Mouse (Mus musculus) kidney, embryonic 15.5 days (tissue): Measurements from ENCODE around the gene Pecam1. TPM values are rescaled to one million over a fixed set of nuclear protein-coding genes. Genes with fewer than 3 reads are reported as not detected.
"Not testable (repeated sequence)": the region's sequence is repeated elsewhere in the genome, so short reads cannot be mapped to it uniquely, and the experiment has no call there.

Experiments used
- ATAC-seq: fragments of 200-750 bp; cut with Nextera tagmentation; replicated peaks from 2 replicates; pipeline ENCODE4 v1.8.0; 2017; ENCODE audit warnings: moderate TSS enrichment; ENCODE audit not compliant: low FRiP score
- H3K27ac ChIP-seq: fragments of 300-500 bp; sonication (generic); 2 replicates; pipeline ENCODE4 v1.5.1; 2015; ENCODE audit warnings: mild to moderate bottlenecking, inconsistent platforms
- H3K27me3 ChIP-seq: fragments of 300-500 bp; sonication (generic); 2 replicates; pipeline ENCODE4 v1.6.1; 2015; ENCODE audit warnings: inconsistent platforms
- H3K36me3 ChIP-seq: fragments of 300-500 bp; sonication (generic); 2 replicates; pipeline ENCODE4 v1.6.1; 2015; ENCODE audit warnings: inconsistent platforms
- H3K4me1 ChIP-seq: fragments of 300-500 bp; sonication (generic); 2 replicates; pipeline ENCODE4 v1.6.1; 2015; ENCODE audit warnings: inconsistent platforms
- H3K4me2 ChIP-seq: fragments of 300-500 bp; sonication (generic); 2 replicates; pipeline ENCODE4 v1.6.1; 2015; ENCODE audit warnings: moderate library complexity, mild to moderate bottlenecking, inconsistent platforms
- H3K4me3 ChIP-seq: fragments of 300-500 bp; sonication (generic); replicated peaks from 2 replicates; pipeline ENCODE4 v1.5.1; 2015; ENCODE audit warnings: mild to moderate bottlenecking, inconsistent platforms
- H3K9ac ChIP-seq: fragments of 300-500 bp; sonication (generic); 2 replicates; pipeline ENCODE4 v1.6.1; 2015; ENCODE audit warnings: mild to moderate bottlenecking, inconsistent platforms
- H3K9me3 ChIP-seq: fragments of 300-500 bp; sonication (generic); replicated peaks from 2 replicates; pipeline ENCODE4 v1.6.1; 2016; ENCODE audit warnings: inconsistent platforms
- WGBS: fragments of 180-500 bp; shearing (Covaris S2); methylation state at CpG from one replicate; pipeline ENCODE4 v1.1.7; 2015; ENCODE audit warnings: mixed read lengths; 5-methylcytosine and 5-hydroxymethylcytosine counted together
- polyA plus RNA-seq: library from polyadenylated mRNA; unstranded; fragments of >200 nt; fragmentation: Nextera tagmentation; extraction: Ambion mirVana; gene quantifications from 2 replicates; pipeline ENCODE4 v1.2.1, GENCODE M21; 2015

Pecam1 gene
- polyA plus RNA-seq, 1 experiment from 2014 or later = 66.5 TPM

GRCm38 (mm10) chr11:106634175-106634574, 116.3 kb downstream of the Pecam1 start:
- WGBS = 93% methylated on average over 3 of the region's 3 CpGs

GRCm38 (mm10) chr11:106633456-106633855, 117.0 kb downstream of the Pecam1 start:
- Histone ChIP-seq H3K27ac (no peak overlapping the region), H3K9ac (no peak overlapping the region), H3K4me1 (peaks cover 9% of the 10 kb centered on the region), H3K36me3 (no peaks in the 10 kb centered on the region), H3K27me3 (no peaks in the 10 kb centered on the region), H3K9me3 (peaks cover 9% of the 10 kb centered on the region), H3K4me2 (no peak overlapping the region), H3K4me3 (no peak overlapping the region)
- no peak for ATAC-seq
- 90% methylated on average over 2 of the region's 2 CpGs for WGBS

More at GRCm38 (mm10) chr11:106634175-106634574, 116.3 kb downstream of the Pecam1 start:
- not testable (repeated sequence) for H3K9me3 ChIP-seq, H3K4me3 ChIP-seq, H3K36me3 ChIP-seq, H3K4me2 ChIP-seq, H3K9ac ChIP-seq, H3K27me3 ChIP-seq, H3K27ac ChIP-seq, ATAC-seq
- peaks cover 17% of the 10 kb centered on the region for H3K4me1 ChIP-seq

- peaks cover 4% of the 10 kb centered on the region; the same call in 1 of the 2 replicates for H3K9me3 ChIP-seq
- H3K27me3 ChIP-seq = no peaks in the 10 kb centered on the region
- H3K4me3 ChIP-seq = no peak overlapping the region
- no peak overlapping the region for H3K4me2 ChIP-seq
- no peak overlapping the region for H3K27ac ChIP-seq
- peak; percentile 43; the same call in 1 of the 2 replicates for ATAC-seq
- WGBS = 20% methylated on average over 6 of the region's 6 CpGs
- no peak overlapping the region for H3K9ac ChIP-seq
- no peaks in the 10 kb centered on the region for H3K36me3 ChIP-seq
- H3K4me1 ChIP-seq = no peaks in the 10 kb centered on the region
Measured at GRCm38 (mm10) chr11:106627692-106628091, 122.7 kb downstream of the Pecam1 start.

- 35% methylated on average over 3 of the region's 3 CpGs for WGBS
- no peak for ATAC-seq
Measured at GRCm38 (mm10) chr11:106625577-106625976, 124.9 kb downstream of the Pecam1 start.

GRCm38 (mm10) chr11:106623629-106624028, 126.8 kb downstream of the Pecam1 start:
- ATAC-seq = no peak
- no peaks in the 10 kb centered on the region for H3K36me3 ChIP-seq
- no peak overlapping the region for H3K4me3 ChIP-seq
- 76% methylated on average over 2 of the region's 2 CpGs for WGBS
- no peaks in the 10 kb centered on the region for H3K9me3 ChIP-seq
- no peaks in the 10 kb centered on the region for H3K4me1 ChIP-seq
- no peak overlapping the region for H3K9ac ChIP-seq
- no peak overlapping the region for H3K4me2 ChIP-seq
- no peak overlapping the region for H3K27ac ChIP-seq
- no peaks in the 10 kb centered on the region for H3K27me3 ChIP-seq

More at GRCm38 (mm10) chr11:106625577-106625976, 124.9 kb downstream of the Pecam1 start:
- Histone ChIP-seq H3K4me1 (no peaks in the 10 kb centered on the region), H3K36me3 (no peaks in the 10 kb centered on the region), H3K27ac (no peak overlapping the region), H3K9me3 (no peaks in the 10 kb centered on the region), H3K4me3 (no peak overlapping the region), H3K27me3 (no peaks in the 10 kb centered on the region), H3K9ac (no peak overlapping the region), H3K4me2 (no peak overlapping the region)

GRCm38 (mm10) chr11:106622056-106622455, 128.4 kb downstream of the Pecam1 start:
- Histone ChIP-seq H3K36me3 (no peaks in the 10 kb centered on the region), H3K4me3 (no peak overlapping the region), H3K27ac (no peak overlapping the region), H3K9me3 (no peaks in the 10 kb centered on the region), H3K9ac (no peak overlapping the region), H3K4me2 (no peak overlapping the region), H3K4me1 (no peaks in the 10 kb centered on the region), H3K27me3 (no peaks in the 10 kb centered on the region)
- ATAC-seq = no peak
- whole genome bisulfite sequencing = 81% methylated on average over 8 of the region's 8 CpGs

GRCm38 (mm10) chr11:106618768-106619167, 131.7 kb downstream of the Pecam1 start:
- not testable (repeated sequence) for ATAC-seq, H3K9me3 ChIP-seq, H3K9ac ChIP-seq, H3K27me3 ChIP-seq, H3K4me1 ChIP-seq, H3K4me3 ChIP-seq, H3K36me3 ChIP-seq, H3K4me2 ChIP-seq, H3K27ac ChIP-seq
- 89% methylated on average over 4 of the region's 4 CpGs for WGBS

GRCm38 (mm10) chr11:106617821-106618580, 132.4 kb downstream of the Pecam1 start:
- no peaks in the 10 kb centered on the region for H3K27me3 ChIP-seq
- H3K9ac ChIP-seq = no peak overlapping the region
- H3K27ac ChIP-seq = no peak overlapping the region
- H3K4me1 ChIP-seq = peaks cover 4% of the 10 kb centered on the region
- 83% methylated on average over 13 of the region's 13 CpGs for WGBS
- H3K36me3 ChIP-seq = no peaks in the 10 kb centered on the region
- no peak overlapping the region for H3K4me2 ChIP-seq
- ATAC-seq = no peak
- no peak overlapping the region for H3K4me3 ChIP-seq
- no peaks in the 10 kb centered on the region for H3K9me3 ChIP-seq

GRCm38 (mm10) chr11:106615561-106615960, 134.9 kb downstream of the Pecam1 start:
- H3K4me3 ChIP-seq = no peak overlapping the region
- ATAC-seq = no peak
- no peak overlapping the region for H3K9ac ChIP-seq
- H3K27me3 ChIP-seq = peaks cover 3% of the 10 kb centered on the region; the same call in 1 of the 2 replicates
- peaks cover 14% of the 10 kb centered on the region for H3K4me1 ChIP-seq
- no peaks in the 10 kb centered on the region for H3K36me3 ChIP-seq
- H3K9me3 ChIP-seq = no peaks in the 10 kb centered on the region
- 79% methylated on average over 4 of the region's 4 CpGs for WGBS
- no peak overlapping the region for H3K4me2 ChIP-seq
- H3K27ac ChIP-seq = no peak overlapping the region

- 49% methylated on average over 4 of the region's 4 CpGs for WGBS
- H3K36me3 ChIP-seq = no peaks in the 10 kb centered on the region
- no peak overlapping the region for H3K4me2 ChIP-seq
- H3K4me3 ChIP-seq = no peak overlapping the region
- no peak for ATAC-seq
- H3K27me3 ChIP-seq = peaks cover 3% of the 10 kb centered on the region; the same call in 1 of the 2 replicates
- H3K9ac ChIP-seq = no peak overlapping the region
- no peak overlapping the region for H3K27ac ChIP-seq
- peaks cover 24% of the 10 kb centered on the region for H3K4me1 ChIP-seq
- no peaks in the 10 kb centered on the region for H3K9me3 ChIP-seq
Measured at GRCm38 (mm10) chr11:106614339-106614645, 136.1 kb downstream of the Pecam1 start.

GRCm38 (mm10) chr11:106613638-106614338, 136.6 kb downstream of the Pecam1 start:
- peak overlapping the region; percentile 87 for H3K27ac ChIP-seq
- no peak overlapping the region for H3K9ac ChIP-seq
- no peaks in the 10 kb centered on the region for H3K36me3 ChIP-seq
- H3K9me3 ChIP-seq = no peaks in the 10 kb centered on the region
- peak overlapping the region; percentile 99 for H3K4me3 ChIP-seq
- H3K4me1 ChIP-seq = peaks cover 25% of the 10 kb centered on the region
- WGBS = 57% methylated on average over 15 of the region's 15 CpGs
- peak overlapping the region; percentile 93 for H3K4me2 ChIP-seq
- no peak for ATAC-seq
- H3K27me3 ChIP-seq = peaks cover 3% of the 10 kb centered on the region; the same call in 1 of the 2 replicates

GRCm38 (mm10) chr11:106612961-106613637, 137.3 kb downstream of the Pecam1 start, which contains the start of gene Tex2:
Tex2 (minus strand) TSS chr11:106613423.
- H3K27ac ChIP-seq = peak within 1 kb of the TSS; percentile 89
- H3K36me3 ChIP-seq = no peaks in the 10 kb centered on the region
- peaks cover 3% of the 10 kb centered on the region; the same call in 1 of the 2 replicates for H3K27me3 ChIP-seq
- H3K4me3 ChIP-seq = peak within 1 kb of the TSS; percentile 99
- WGBS = under 1% methylated on average over 40 of the region's 45 CpGs
- H3K4me2 ChIP-seq = peak within 1 kb of the TSS; percentile 93
- H3K9me3 ChIP-seq = no peaks in the 10 kb centered on the region
- H3K4me1 ChIP-seq = peaks cover 25% of the 10 kb centered on the region
- peak within 1 kb of the TSS; percentile 94 for H3K9ac ChIP-seq
- peak; percentile 98 for ATAC-seq
